Mouse (Mus musculus): ENCODE results near the gene Olfr789. TPM values are rescaled to one million over a fixed set of nuclear protein-coding genes. Genes with fewer than 3 reads are reported as not detected.

Gene Olfr789
- polyA plus RNA-seq, 1 experiment = not detected

- Histone ChIP-seq H3K4me1 (ENCODE audit: control insufficient read depth, insufficient read depth, low read length) (no peaks in the 10 kb centered on the region), H3K36me3 (ENCODE audit: control insufficient read depth, insufficient read depth, low read length) (no peaks in the 10 kb centered on the region), H3K27ac (ENCODE audit: insufficient read depth, low read depth, low read length) (no peak within 1 kb of the TSS), H3K27me3 (replicated peaks; ENCODE audit: control insufficient read depth, insufficient read depth, low read length) (no peaks in the 10 kb centered on the region), H3K4me3 (ENCODE audit: insufficient read depth, low read depth, low read length) (no peak within 1 kb of the TSS)
- DNase-seq = no peak
- 79% methylated on average over 1 of the region's 1 CpGs for WGBS
- TF ChIP-seq CTCF (conservative IDR thresholded peaks at IDR 0.05; ENCODE audit: insufficient read depth, insufficient read length, low read depth, low read length) = no peak
- TF ChIP-seq POLR2A (IDR thresholded peaks at IDR 0.05; ENCODE audit: low read depth, low read length) = no peak
These were observed 54.3 kb downstream of the Olfr789 start, which contains the start of gene Olfr792 for GRCm38 (mm10) chr10:129538862-129539261. TSS of gene Olfr792 (plus strand) at chr10:129539162.

Other genes starting within 250 kb of the Olfr789 start
- gene Olfr774, start 248.5 kb upstream of the Olfr789 start, polyA plus RNA-seq (2012; rRNA removed) = not detected in 2 replicates
- not detected in 2 replicates for gene Olfr775, start 236.3 kb upstream of the Olfr789 start, polyA plus RNA-seq (2012; rRNA removed)
- gene Olfr776, start 225.6 kb upstream of the Olfr789 start, polyA plus RNA-seq (2012; rRNA removed) = not detected in 2 replicates
- gene Olfr777, start 213.3 kb upstream of the Olfr789 start, polyA plus RNA-seq (2012; rRNA removed) = not detected in 2 replicates
- not detected in 2 replicates for gene Olfr780, start 166.6 kb upstream of the Olfr789 start, polyA plus RNA-seq (2012; rRNA removed)
- not detected in 2 replicates for gene Olfr781, start 155.9 kb upstream of the Olfr789 start, polyA plus RNA-seq (2012; rRNA removed)
- not detected in 2 replicates for gene Olfr782, start 135.9 kb upstream of the Olfr789 start, polyA plus RNA-seq (2012; rRNA removed)
- gene Olfr784, start 100.7 kb upstream of the Olfr789 start, polyA plus RNA-seq (2012; rRNA removed) = not detected in 2 replicates
- not detected in 2 replicates for gene Olfr785, start 79.3 kb upstream of the Olfr789 start, polyA plus RNA-seq (2012; rRNA removed)
- not detected in 2 replicates for gene Olfr786, start 57.4 kb upstream of the Olfr789 start, polyA plus RNA-seq (2012; rRNA removed)
- gene Olfr787, start 22.9 kb upstream of the Olfr789 start, polyA plus RNA-seq (2012; rRNA removed) = not detected in 2 replicates
- not detected in 2 replicates for gene Olfr788, start 13.8 kb upstream of the Olfr789 start, polyA plus RNA-seq (2012; rRNA removed)
- gene Olfr790, start 13.7 kb downstream of the Olfr789 start, polyA plus RNA-seq (2012; rRNA removed) = not detected in 2 replicates
- gene Olfr791, start 37.0 kb downstream of the Olfr789 start, polyA plus RNA-seq (2012; rRNA removed) = not detected in 2 replicates
- not detected in 2 replicates for gene Olfr792, start 54.4 kb downstream of the Olfr789 start, polyA plus RNA-seq (2012; rRNA removed)
- gene Olfr794, start 82.9 kb downstream of the Olfr789 start, polyA plus RNA-seq (2012; rRNA removed) = not detected in 2 replicates
- gene Olfr796, start 127.8 kb downstream of the Olfr789 start, polyA plus RNA-seq (2012; rRNA removed) = not detected in 2 replicates
- gene Olfr798, start 143.2 kb downstream of the Olfr789 start, polyA plus RNA-seq (2012; rRNA removed) = not detected in 2 replicates
- not detected in 2 replicates for gene Olfr799, start 152.7 kb downstream of the Olfr789 start, polyA plus RNA-seq (2012; rRNA removed)
- not detected in 2 replicates for gene Olfr800, start 172.9 kb downstream of the Olfr789 start, polyA plus RNA-seq (2012; rRNA removed)
- gene Olfr801, start 189.1 kb downstream of the Olfr789 start, polyA plus RNA-seq (2012; rRNA removed) = not detected in 2 replicates
- not detected in 2 replicates for gene Olfr802, start 203.4 kb downstream of the Olfr789 start, polyA plus RNA-seq (2012; rRNA removed)
- not detected in 2 replicates for gene Olfr803, start 209.5 kb downstream of the Olfr789 start, polyA plus RNA-seq (2012; rRNA removed)
- not detected in 2 replicates for gene Olfr804, start 218.5 kb downstream of the Olfr789 start, polyA plus RNA-seq (2012; rRNA removed)
- not detected in 2 replicates for gene Olfr805, start 244.6 kb downstream of the Olfr789 start, polyA plus RNA-seq (2012; rRNA removed)

Data from kidney, adult 2 months (tissue).